In genomic region chr4:57916711-57917110, GRCm38 (mm10) we compare ENCODE assay signal across 13 mouse cellular contexts. TPM values are rescaled to one million over a fixed set of nuclear protein-coding genes. Genes with fewer than 3 reads are reported as not detected.
A peak's percentile ranks its signal among the peaks of the same experiment; 100 is the strongest.
DNase-seq lines count a peak whose midpoint lies in the region; ATAC-seq lines count a peak whose summit lies in the region.
"Had no signal": no experiment of that assay in that cellular context is flagged by ENCODE, and none has a peak within 500 bp of the region (broad histone marks: within the 10 kb centered on the region; RNA-seq: fewer than 3 reads in every experiment).

No protein-coding gene starts in this region.

- 71% methylated on average over 4 of the region's 4 CpGs for WGBS in heart, embryonic 12.5 days
- WGBS in kidney, embryonic 16.5 days = 50% methylated on average over 4 of the region's 4 CpGs
- WGBS in intestine, embryonic 16.5 days = 45% methylated on average over 4 of the region's 4 CpGs
- WGBS in stomach, embryonic 14.5 days = 60% methylated on average over 4 of the region's 4 CpGs

- H3K36me3 ChIP-seq in heart, embryonic 12.5 days = no peaks in the 10 kb centered on the region
- no peaks in the 10 kb centered on the region for H3K36me3 ChIP-seq in kidney, embryonic 16.5 days (ENCODE audit: insufficient read depth, low read length)
- no peaks in the 10 kb centered on the region for H3K36me3 ChIP-seq in intestine, embryonic 16.5 days (ENCODE audit: control insufficient read depth, insufficient read depth, low read length)
- H3K36me3 ChIP-seq in stomach, embryonic 14.5 days (ENCODE audit: control insufficient read depth, insufficient read depth, low read length) = no peaks in the 10 kb centered on the region
- H3K36me3 ChIP-seq: forebrain, embryonic 15.5 days; hindbrain, embryonic 15.5 days had no signal

- peaks cover 20% of the 10 kb centered on the region for H3K4me1 ChIP-seq in heart, embryonic 12.5 days (replicated peaks)
- H3K4me1 ChIP-seq in kidney, embryonic 16.5 days (ENCODE audit: insufficient read depth, low read length) = peaks cover 30% of the 10 kb centered on the region
- H3K4me1 ChIP-seq in intestine, embryonic 16.5 days (ENCODE audit: control insufficient read depth, insufficient read depth, low read length) = peaks cover 12% of the 10 kb centered on the region; the same call in 1 of the 2 replicates
- H3K4me1 ChIP-seq in stomach, embryonic 14.5 days (ENCODE audit: control insufficient read depth, insufficient read depth, low read length) = peaks cover 8% of the 10 kb centered on the region

- intact Hi-C loops in heart, postnatal 14 days (cut with DNase I) = no loop called here

- no peak overlapping the region for H3K27ac ChIP-seq in heart, embryonic 12.5 days (ENCODE audit: poor library complexity, severe bottlenecking)
- peak overlapping the region; percentile 44; the same call in 1 of the 2 replicates for H3K27ac ChIP-seq in kidney, embryonic 16.5 days (ENCODE audit: low read length)
- H3K27ac ChIP-seq in intestine, embryonic 16.5 days (ENCODE audit: low read length) = peak overlapping the region; percentile 87
- peak overlapping the region; percentile 41; the same call in 1 of the 2 replicates for H3K27ac ChIP-seq in stomach, embryonic 14.5 days (ENCODE audit: low read length)
- H3K27ac ChIP-seq: forebrain, embryonic 15.5 days; hindbrain, embryonic 15.5 days had no signal

- DNase-seq in heart, postnatal 14 days = no peak
- DNase-seq in kidney, adult 11 months = no peak
- DNase-seq: right cerebral cortex, postnatal 25 days had no signal

- H3K9me3 ChIP-seq in heart, embryonic 12.5 days (replicated peaks) = 0 out of 2 replicates have a peak, but pooled peaks cover 4% of the 10 kb centered on the region
- 0 out of 2 replicates have a peak, but pooled peaks cover 3% of the 10 kb centered on the region for H3K9me3 ChIP-seq in kidney, embryonic 16.5 days (ENCODE audit: low read length)
- H3K9me3 ChIP-seq in intestine, embryonic 16.5 days (ENCODE audit: control insufficient read depth, low read length) = no peaks in the 10 kb centered on the region
- no peaks in the 10 kb centered on the region for H3K9me3 ChIP-seq in stomach, embryonic 14.5 days (ENCODE audit: control insufficient read depth, low read depth, low read length)
- H3K9me3 ChIP-seq: forebrain, embryonic 15.5 days; hindbrain, embryonic 15.5 days had no signal

- no peak overlapping the region for H3K4me3 ChIP-seq in heart, embryonic 12.5 days
- no peak overlapping the region for H3K4me3 ChIP-seq in kidney, embryonic 16.5 days (ENCODE audit: low read length)
- H3K4me3 ChIP-seq in intestine, embryonic 16.5 days (ENCODE audit: low read length) = peak overlapping the region; percentile 51; the same call in 1 of the 2 replicates
- no peak overlapping the region for H3K4me3 ChIP-seq in stomach, embryonic 14.5 days (ENCODE audit: low read depth, low read length)
- H3K4me3 ChIP-seq: forebrain, embryonic 15.5 days; hindbrain, embryonic 15.5 days had no signal

- ATAC-seq in heart, embryonic 12.5 days (ENCODE audit: insufficient number of reproducible peaks, low FRiP score) = no peak
- ATAC-seq in kidney, embryonic 16.5 days (ENCODE audit: low FRiP score, low TSS enrichment) = no peak
- ATAC-seq in intestine, embryonic 16.5 days = peak; percentile 43
- no peak; the same call in 1 of the 2 replicates for ATAC-seq in stomach, embryonic 14.5 days (ENCODE audit: insufficient number of reproducible peaks, insufficient read depth, low FRiP score, low read depth)
- ATAC-seq in monocyte, adult 5-6 weeks (replicated peaks; ENCODE audit: insufficient number of reproducible peaks, low FRiP score, low TSS enrichment, poor library complexity, severe bottlenecking) = no peak
- no peak for ATAC-seq in megakaryocyte-erythroid progenitor cell, adult 5-6 weeks (replicated peaks; ENCODE audit: low FRiP score, low TSS enrichment, poor library complexity, severe bottlenecking)
- ATAC-seq: forebrain, embryonic 15.5 days had no signal

- peak overlapping the region; percentile 62 for H3K4me2 ChIP-seq in heart, embryonic 12.5 days
- 0 out of 2 replicates have a peak overlapping the region, but pooled peaks have one; percentile 9 for H3K4me2 ChIP-seq in kidney, embryonic 16.5 days (replicated peaks; ENCODE audit: low read depth, low read length)
- H3K4me2 ChIP-seq in intestine, embryonic 16.5 days (ENCODE audit: low read depth, low read length) = peak overlapping the region; percentile 40
- 0 out of 2 replicates have a peak overlapping the region, but pooled peaks have one; percentile 38 for H3K4me2 ChIP-seq in stomach, embryonic 14.5 days (replicated peaks; ENCODE audit: low read depth, low read length)
- H3K4me2 ChIP-seq: forebrain, embryonic 15.5 days; midbrain, embryonic 11.5 days had no signal

- H3K9ac ChIP-seq in heart, embryonic 12.5 days = no peak overlapping the region
- 0 out of 2 replicates have a peak overlapping the region, but pooled peaks have one; percentile 28 for H3K9ac ChIP-seq in kidney, embryonic 16.5 days (replicated peaks; ENCODE audit: low read length)
- 0 out of 2 replicates have a peak overlapping the region, but pooled peaks have one; percentile 20 for H3K9ac ChIP-seq in intestine, embryonic 16.5 days (ENCODE audit: low read depth, low read length)
- H3K9ac ChIP-seq in stomach, embryonic 14.5 days (replicated peaks; ENCODE audit: low read depth, low read length) = no peak overlapping the region
- H3K9ac ChIP-seq: forebrain, embryonic 15.5 days; hindbrain, embryonic 15.5 days had no signal

- H3K27me3 ChIP-seq in heart, embryonic 12.5 days (replicated peaks) = peaks cover 14% of the 10 kb centered on the region; the same call in 1 of the 2 replicates
- H3K27me3 ChIP-seq in kidney, embryonic 16.5 days (ENCODE audit: insufficient read depth, low read length) = no peaks in the 10 kb centered on the region
- H3K27me3 ChIP-seq in intestine, embryonic 16.5 days (replicated peaks; ENCODE audit: control insufficient read depth, insufficient read depth, low read length) = no peaks in the 10 kb centered on the region
- H3K27me3 ChIP-seq in stomach, embryonic 14.5 days (ENCODE audit: control insufficient read depth, insufficient read depth, low read length) = no peaks in the 10 kb centered on the region
- H3K27me3 ChIP-seq: forebrain, embryonic 15.5 days; hindbrain, embryonic 15.5 days had no signal

RNA-seq across cellular contexts. Expression of gene D630039A03Rik, which starts 0.6 kb away (rescaled TPM):
- polyA plus RNA-seq in heart, embryonic 12.5 days (2016; fragmentation: Nextera tagmentation; extraction: Ambion mirVana) = 0.05 and 0.06 TPM in 2 replicates
- under 1 TPM; 0.20 to 0.43 TPM for total RNA-seq in heart, postnatal 14 days (2021)
- polyA plus RNA-seq in kidney, embryonic 16.5 days (2015; fragmentation: Nextera tagmentation; extraction: Ambion mirVana) = 1.7 and 2.2 TPM in 2 replicates
- 13.3 and 14.1 TPM in 2 replicates for polyA plus RNA-seq in intestine, embryonic 16.5 days (2015; fragmentation: Nextera tagmentation; extraction: Ambion mirVana)
- 9.4 and 9.9 TPM in 2 replicates for polyA plus RNA-seq in stomach, embryonic 14.5 days (2014; fragmentation: Nextera tagmentation; extraction: Ambion mirVana)
- 0.19 TPM in 1 of 3 replicates, not detected in the others for total RNA-seq in monocyte, adult 5-6 weeks (2017)
- total RNA-seq in megakaryocyte-erythroid progenitor cell, adult 5-6 weeks (2014; fragmentation: Nextera tagmentation) = 1.1 TPM in 1 of 2 replicates, not detected in the other
- total RNA-seq in megakaryocyte-erythroid progenitor cell, adult 5-6 weeks (2017) = not detected in 2 replicates
- total RNA-seq: common myeloid progenitor, adult 5-6 weeks had no signal
- polyA plus RNA-seq: forebrain, embryonic 15.5 days had no signal

RNA-seq across cellular contexts. Expression of gene Txn1, which starts 39.5 kb away (rescaled TPM):
- 305 TPM in 2 replicates for polyA plus RNA-seq in heart, embryonic 12.5 days (2016; fragmentation: Nextera tagmentation; extraction: Ambion mirVana)
- 100 to 1,000 TPM; 129 to 140 TPM for total RNA-seq in heart, postnatal 14 days (2021)
- polyA plus RNA-seq in kidney, embryonic 16.5 days (2015; fragmentation: Nextera tagmentation; extraction: Ambion mirVana) = 426 and 432 TPM in 2 replicates
- 666 and 671 TPM in 2 replicates for polyA plus RNA-seq in intestine, embryonic 16.5 days (2015; fragmentation: Nextera tagmentation; extraction: Ambion mirVana)
- 466 and 478 TPM in 2 replicates for polyA plus RNA-seq in stomach, embryonic 14.5 days (2014; fragmentation: Nextera tagmentation; extraction: Ambion mirVana)
- total RNA-seq in monocyte, adult 5-6 weeks (2017) = 80.1 to 128 TPM (median 116 TPM) in 3 replicates
- 312 and 352 TPM in 2 replicates for total RNA-seq in megakaryocyte-erythroid progenitor cell, adult 5-6 weeks (2014; fragmentation: Nextera tagmentation)
- total RNA-seq in megakaryocyte-erythroid progenitor cell, adult 5-6 weeks (2017) = 194 and 197 TPM in 2 replicates

Comparison
In these comparisons a context has a peak if more than half of its experiments do, and no peak if none do; other contexts are left out.
1. H3K4me2 ChIP-seq: peak in every context shown above with its lines; median percentile 62 in heart, embryonic 12.5 days; 40 in intestine, embryonic 16.5 days; 38 in stomach, embryonic 14.5 days; 9 in kidney, embryonic 16.5 days.
2. H3K9ac ChIP-seq: peak in kidney, embryonic 16.5 days (single experiment) and intestine, embryonic 16.5 days (single experiment); none in heart, embryonic 12.5 days (single experiment) and stomach, embryonic 14.5 days (single experiment).